Mouse (Mus musculus): ENCODE measurements around the gene Dscaml1.

Gene Dscaml1

DNA sequence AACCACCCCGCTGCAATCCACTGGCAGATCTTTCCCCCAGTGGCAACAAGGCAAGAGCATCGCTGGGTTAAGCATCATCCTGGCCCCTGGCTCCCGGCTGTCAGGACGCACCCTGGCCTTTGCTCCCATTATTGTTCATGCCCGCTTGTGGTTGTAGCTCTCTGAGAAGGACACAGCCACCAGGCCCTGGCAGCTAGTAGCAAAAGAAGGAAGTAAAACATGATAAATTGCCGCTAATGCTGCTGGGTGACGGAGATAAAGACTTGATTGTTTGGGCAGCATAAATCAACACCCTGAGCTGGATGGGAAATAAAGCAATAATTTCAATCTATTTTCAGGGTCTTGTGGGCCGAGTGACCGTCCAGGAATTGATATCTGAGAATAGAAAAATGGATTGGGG lies 81.1 kb downstream of the Dscaml1 start:
- no peak for DNase-seq (ENCODE audit: low read depth, low spot score)

DNA sequence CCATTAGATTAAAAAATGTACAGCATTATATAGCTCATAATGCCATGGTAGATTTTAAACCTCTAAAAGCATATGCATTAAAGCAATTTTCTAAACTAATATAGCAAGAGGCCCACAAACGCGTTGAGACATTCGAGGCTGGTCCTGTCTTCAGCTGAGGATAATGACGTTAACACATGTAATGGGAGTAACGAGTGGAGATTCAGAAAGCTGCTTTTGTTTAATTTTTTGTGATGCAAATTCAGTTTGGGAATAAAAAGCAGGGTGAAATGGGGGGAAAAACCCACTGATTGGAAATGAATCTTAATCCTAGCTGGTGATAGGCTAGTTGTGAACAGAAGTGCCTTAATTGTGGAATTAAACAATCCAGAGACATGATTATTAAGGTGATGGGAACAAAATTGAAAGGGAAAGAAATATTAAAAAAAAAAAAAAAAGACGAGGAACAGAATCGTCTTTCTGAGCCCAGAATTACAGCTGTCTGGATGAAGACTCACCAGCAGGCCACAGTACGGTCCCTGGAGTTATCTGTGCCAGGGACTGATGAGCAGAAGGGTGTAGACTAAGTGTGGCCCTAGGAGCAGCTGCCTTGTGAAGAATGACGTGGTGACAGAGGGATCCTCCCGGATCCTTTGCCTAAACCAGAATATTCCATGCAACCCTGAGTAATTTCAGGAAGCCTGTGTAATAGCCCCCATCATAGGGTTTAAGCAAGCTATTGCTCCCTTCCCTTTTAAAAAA lies 84.5 kb downstream of the Dscaml1 start:
- no peak for DNase-seq (ENCODE audit: low read depth, low spot score)

DNA sequence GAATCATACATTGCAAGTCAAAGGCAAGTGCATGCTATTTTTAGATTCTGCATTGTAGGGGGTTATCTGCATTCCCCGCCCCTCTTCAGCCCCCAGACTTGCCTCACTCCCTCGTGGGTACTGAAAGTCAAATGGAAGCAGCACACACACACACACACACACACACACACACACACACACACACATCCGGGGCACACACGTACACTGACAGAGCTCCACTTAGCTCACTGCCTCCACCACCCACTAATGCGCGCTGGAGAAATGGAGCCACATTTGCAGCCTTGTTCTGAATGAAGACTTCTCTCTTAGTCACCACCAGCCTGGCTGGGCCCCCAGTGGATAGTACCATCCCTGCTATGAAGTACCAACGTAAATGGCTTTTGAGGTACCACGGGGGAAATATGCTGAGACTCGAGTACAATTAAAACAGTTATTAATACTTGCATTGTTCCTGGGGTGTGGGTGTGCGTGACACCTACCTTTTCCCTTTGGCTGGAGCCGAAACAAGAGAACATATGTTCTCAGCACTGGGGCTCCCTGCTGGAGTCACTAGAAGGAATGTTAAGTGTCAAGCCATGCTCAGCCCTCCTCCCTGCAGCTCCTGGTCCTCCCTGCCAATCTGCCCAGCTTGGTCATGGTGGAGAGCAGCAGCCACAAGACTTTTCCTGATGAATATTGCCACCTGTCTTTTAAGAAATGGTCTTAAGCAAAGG lies 91.7 kb downstream of the Dscaml1 start:
- no peak for DNase-seq (ENCODE audit: low read depth, low spot score)

DNA sequence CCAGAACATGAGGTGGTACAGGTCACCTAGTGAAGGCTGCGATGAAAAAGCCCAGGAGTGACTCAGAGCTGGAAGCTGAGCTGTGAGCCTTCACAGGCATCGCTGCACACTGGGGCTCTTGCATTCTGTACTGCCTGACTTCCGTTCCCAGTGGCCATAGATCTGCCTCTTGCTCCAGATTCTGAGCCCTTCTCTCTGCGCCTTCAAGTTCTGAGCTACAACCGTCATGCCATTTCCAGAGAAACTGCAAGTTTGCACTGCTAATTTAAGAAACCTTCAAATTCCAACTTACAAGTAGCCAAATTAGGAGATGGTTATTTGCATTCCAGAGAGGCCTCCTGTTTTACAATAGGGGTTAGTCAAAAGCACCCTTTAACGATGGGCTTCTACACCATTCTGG lies 93.4 kb downstream of the Dscaml1 start:
- no peak for DNase-seq (ENCODE audit: low read depth, low spot score)

DNA sequence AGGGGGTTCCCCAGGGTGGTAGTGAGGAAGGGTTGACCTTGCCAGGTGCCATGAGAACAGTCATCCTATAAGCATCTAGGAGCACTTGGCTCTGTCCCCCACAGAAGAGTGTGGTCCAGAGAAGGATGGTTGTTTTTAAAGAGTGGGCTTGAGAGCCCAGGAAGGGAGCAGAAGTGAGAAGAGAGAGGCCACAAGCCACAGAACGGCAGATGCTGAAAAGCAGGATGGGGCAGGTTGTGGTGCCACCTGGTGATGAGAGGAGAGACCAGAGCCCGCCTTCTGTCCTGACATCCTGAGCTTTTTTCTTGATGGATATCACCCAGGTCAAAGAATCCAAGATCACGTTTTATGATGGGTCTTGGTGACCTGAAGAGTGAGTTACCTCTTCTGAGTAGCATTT lies 96.4 kb downstream of the Dscaml1 start:
- no peak for DNase-seq (ENCODE audit: low read depth, low spot score)

DNA sequence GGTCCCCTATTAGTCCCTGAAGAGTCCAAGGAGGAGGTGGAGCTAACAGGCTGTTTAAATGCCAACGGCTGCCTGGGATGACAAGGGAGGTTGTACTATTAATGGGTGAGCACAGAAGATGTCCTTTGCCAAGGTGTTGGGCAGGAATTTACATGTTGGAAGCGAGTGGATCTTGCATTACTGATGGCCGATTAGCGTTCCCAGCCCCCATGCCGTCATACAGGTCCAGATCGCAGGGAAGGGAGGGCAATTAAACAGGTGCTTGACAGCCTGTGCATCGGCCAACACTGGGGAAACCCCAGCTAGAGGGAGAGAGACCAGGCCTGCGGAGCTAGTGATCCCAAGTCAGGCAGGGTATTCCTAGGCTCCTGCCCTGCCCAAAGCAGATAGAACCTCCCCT lies 98.1 kb downstream of the Dscaml1 start:
- DNase-seq (ENCODE audit: low read depth, low spot score): no peak

DNA sequence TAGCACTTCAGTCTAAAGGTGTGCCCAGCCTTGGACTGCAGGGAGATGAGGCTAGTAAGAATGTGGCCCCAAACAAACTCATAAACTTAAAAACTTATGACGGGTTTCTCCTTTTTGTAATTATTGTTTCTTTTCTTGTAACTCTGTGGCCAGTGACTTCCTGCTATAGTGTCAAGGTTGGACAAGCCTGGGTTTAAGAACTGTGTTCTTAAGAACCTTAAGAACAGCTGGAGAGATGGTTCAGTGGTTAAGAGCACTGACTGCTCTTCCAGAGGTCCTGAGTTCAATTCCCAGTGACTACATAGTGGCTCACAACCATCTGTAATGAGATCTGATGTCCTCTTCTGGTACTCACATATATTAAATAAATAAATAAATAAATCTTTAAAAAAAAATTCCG lies 106.8 kb downstream of the Dscaml1 start:
- no peak for DNase-seq (ENCODE audit: low read depth, low spot score)

DNA sequence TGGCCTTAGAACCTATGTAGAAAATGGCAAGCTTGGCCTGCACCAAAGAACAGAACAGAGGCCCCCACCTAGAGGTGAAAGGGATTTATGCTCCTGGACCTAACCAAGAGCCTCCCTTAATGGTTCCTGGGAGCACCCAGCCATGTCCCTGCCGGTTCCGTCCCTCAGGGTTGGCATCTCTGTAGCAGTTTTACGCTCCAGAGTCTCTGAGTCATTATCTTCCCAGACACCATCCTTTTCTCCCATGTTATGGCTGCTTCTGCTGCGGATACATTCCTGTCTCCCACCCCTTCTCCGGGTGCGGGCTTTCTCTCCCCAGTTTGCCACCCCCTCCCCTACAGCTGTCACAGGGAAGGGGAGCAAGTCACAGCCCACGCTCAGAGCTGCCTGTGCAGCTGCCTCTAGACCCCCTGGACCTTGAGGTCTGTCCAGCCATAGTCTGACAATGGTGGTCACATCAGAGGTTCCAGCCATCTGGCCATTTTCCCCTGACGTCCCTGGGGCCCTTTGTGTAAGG lies 108.1 kb downstream of the Dscaml1 start:
- DNase-seq (ENCODE audit: low read depth, low spot score): no peak

DNA sequence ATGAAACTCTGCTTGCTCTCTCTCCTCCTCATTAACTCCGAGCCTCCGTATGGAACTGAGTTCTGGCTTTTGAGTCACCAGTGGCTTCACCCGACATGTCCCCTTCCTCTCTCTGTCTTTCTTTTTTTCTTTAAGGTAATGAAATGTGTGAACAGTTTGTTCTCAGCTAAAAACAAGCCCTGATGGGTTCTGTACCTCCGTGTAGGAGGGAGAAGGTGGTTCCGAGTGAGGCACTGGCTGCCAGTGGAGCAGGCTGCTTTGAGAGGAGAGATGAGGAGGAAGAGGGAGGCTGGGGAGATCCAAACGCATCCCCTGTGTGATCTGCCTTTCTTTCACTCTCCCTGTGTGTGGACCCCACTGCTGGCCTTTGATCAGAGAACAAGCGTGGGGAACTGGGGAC lies 111.2 kb downstream of the Dscaml1 start:
- no peak for DNase-seq (ENCODE audit: low read depth, low spot score)

DNA sequence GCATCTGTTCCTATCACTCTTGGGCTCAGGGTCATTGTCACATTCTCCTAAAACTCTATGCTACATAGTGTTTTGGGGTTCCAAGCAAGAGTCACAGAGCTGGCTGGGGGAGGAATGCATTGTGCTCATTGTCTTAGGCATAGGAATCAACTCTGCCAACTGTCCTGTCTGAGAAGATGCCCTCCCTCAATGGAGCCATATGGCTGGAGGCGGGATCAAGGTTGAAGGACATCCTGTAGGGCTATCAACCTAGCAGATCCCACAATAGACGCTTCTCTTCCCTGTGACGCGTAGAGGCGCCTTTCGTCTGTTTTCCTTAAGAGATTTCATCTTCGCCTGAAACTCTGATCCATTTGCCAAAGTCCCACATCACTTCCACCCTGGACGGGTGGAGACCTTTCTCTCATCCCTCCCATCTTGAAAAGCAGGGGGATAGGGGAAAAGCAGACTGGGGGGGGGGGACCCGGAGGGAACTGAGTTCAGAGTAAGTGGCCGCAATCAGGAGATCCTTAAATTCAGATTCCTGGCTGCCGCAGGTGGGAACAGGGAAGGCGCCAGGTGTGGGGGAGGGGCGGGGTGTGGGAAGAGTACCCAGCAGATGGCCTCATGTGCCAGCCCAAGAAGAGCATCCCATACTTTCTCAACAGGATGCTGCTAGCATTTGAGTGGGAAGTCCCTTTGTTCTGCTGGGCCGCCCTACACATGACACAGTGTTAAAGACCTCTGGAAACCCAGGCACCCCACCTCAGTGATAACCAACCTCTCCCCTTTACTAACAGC lies 113.0 kb downstream of the Dscaml1 start:
- DNase-seq (ENCODE audit: low read depth, low spot score): no peak

DNA sequence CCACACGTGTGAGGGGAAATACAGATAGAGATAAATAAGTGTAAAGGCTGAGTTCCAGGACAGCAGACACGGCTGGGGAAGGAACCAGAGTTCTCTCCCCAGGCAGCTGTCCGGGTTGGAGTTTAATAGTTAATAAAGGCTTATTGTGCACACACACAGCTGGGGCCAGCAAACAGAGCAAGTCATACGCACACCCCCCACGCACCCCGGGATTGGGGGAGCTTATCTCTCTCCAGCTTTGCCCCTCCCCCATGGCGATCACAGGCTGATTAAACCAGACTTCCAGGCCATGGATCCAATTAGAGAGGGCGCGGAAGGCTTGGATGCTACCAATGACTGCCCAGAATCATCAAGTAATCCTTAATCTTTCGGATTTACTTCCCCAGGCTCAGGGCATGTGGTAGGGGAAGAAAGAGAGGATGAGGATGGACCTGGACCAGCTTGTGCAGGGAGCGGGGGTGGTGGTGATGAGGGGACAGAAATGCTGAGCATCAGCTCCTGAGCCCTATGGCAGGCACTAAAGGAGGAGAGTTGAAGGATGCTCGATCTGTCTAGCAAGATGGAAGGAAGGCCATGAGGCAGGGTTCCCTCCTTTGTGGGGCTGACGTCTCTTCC lies 119.7 kb downstream of the Dscaml1 start:
- no peak for DNase-seq (ENCODE audit: low read depth, low spot score)

DNA sequence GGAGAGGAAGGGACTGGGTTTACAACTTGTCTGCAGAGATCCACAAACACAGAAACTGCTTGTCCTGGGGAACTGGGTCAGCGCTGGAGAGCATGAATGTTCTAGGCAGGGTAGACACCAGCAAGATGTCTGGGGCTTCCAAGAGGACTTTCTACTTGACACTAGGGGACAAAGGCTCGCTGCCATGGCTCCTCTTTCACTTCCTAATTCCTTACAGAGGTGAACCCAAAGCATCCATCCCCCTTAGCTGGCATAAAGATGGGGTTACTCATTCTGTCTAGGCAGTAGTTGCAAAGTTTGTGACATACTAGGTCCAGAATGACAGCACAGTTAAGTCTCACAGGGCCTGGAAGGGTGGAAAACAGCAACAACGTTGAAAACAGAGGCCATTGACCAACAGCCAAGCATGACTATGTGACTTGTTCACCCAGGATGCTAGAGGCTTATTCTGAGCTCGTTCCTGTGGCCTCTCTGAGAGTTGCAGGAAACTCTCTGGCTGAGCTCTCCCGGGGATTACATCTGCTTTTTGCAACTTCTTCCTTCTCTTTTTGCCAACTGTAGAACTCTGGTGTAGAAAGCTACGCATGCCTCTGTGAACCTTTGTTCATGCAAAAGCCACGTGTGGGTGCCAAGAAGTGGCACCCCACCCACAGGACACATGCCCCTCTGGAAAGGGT lies 120.6 kb downstream of the Dscaml1 start:
- DNase-seq (ENCODE audit: low read depth, low spot score): no peak

DNA sequence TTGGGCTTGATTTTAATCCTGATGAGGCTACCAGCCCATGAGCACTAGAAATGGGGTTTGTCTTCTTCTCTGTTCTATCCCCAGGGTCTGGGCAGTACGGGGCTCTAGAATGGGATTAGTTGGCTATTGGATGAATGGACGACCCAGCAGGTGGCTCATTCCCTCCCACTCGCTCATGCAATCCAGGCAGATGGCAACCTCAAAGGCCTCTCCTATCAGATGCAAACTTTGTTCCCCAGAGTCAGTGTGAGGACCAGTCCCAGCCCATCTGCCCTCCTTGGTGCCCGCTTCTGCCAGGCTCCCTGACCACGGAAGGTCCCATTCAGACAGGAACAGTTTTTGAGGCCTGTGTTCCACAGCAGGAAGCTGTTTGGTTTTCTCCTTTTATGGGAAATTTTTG lies 123.4 kb downstream of the Dscaml1 start:
- no peak for DNase-seq (ENCODE audit: low read depth, low spot score)

DNA sequence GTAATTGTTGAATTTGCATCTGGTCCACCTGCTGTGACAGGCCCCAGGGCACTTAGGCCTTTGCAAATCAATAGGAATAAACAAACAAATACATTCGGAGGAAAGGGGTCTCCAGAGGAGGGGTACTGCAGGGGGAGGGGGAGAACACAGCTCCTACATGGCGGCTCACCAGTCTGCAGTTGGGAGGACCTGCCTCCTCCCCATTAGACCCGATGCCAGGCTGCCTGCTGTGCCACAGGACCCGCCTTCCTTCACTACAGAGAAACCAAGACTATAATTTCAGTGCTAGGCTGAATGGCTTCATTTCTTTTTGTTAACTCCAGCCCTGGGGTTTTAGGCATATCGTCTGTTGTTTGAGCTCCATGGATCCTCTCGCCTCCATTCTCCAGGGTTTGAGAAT lies 123.8 kb downstream of the Dscaml1 start:
- no peak for DNase-seq (ENCODE audit: low read depth, low spot score)

DNA sequence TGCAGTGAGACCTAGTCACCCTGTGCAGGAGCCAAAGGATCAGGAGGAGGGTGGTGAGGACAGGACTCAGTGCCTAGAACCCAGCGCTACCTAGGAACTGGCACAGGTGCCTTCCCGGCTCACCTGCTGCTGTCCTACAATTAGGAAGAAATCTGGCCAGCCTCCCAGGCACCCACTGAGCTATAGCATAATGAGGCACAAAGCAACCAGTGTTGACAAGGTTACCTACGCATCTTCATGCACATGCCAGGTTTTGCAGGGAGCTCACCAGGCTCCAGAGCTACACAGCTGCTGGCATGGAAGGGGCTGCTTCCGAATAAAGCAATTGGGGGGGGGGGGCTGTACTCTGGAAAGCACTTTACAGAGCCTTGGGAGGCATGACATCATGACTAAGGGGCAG lies 124.2 kb downstream of the Dscaml1 start:
- DNase-seq (ENCODE audit: low read depth, low spot score): no peak

DNA sequence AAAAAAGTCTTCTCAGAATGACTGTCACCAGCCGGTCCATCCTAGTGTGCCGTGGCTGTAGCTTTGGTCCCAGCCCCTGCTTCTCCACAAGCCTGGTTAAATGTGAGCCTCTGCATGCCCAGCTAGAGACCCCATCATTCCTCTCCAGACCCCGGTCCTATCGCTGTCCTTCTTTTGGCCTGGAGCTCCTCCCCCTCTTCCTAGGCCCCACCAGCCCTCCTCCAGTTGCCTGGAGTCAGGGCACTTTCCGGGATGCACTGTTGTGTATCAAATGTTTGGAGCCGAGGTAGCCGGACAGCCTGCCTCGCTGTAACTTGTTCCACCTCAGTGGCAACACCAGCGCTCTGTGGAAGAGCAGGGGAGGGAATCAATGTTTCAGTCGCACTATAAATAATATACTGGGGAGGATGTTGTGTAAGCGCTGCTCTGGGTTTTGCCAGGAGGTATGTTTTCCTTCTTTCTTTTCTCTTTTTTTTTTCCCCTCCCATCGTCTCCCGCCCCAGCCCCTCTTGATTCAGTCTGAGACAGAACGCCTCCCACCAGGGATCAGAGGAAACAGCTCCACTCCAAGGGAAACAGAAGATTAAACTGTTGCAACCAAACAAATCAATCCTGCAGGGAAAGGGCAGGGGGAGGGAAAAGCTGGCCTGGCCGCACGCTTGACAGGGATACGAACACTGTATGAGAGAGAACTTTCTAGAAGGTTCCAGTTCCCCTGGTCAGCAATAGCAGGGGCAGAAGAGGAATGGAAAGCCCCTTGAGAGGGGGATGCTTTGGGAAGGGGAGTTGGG lies 128.8 kb downstream of the Dscaml1 start:
- no peak for DNase-seq (ENCODE audit: low read depth, low spot score)

DNA sequence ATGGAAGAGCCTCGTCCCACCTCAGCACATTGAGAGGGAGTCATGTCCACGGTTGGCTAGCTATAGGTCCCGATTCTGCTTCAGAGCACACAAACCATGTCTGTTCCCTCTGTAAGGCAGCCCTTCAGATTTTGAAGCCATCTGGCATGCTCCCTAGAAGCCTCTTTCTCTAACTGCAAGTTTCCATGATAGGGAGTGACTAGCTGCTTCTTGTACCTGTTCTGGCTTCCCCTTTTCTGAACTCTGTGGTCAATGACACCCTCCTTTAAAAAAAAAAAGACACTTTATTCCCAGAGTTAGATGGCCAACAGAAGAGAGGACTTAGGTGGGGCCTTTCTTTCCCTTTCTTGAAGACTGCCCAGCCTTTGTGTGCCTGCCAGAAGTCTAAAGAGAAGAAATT lies 130.5 kb downstream of the Dscaml1 start:
- no peak for DNase-seq (ENCODE audit: low read depth, low spot score)

DNA sequence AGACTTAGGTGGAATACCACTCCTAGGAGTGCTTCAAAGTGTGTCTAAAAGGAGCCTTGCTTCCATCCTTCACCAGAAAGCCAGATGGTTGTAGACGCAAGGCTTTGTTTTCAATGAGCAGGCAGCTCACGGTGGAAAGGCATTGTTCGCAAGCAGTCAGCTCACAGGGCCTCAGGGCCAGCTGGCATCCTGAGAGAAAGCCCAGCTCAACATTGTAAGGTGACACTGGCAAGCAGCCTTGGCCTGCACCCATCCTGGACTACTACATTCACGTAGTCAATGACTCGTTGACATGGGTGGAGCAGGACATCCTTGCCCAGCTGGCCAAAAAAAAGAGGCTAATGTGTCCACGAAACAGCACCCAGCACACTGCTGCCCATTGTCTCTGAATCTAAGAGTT lies 134.6 kb downstream of the Dscaml1 start:
- DNase-seq (ENCODE audit: low read depth, low spot score): no peak

DNA sequence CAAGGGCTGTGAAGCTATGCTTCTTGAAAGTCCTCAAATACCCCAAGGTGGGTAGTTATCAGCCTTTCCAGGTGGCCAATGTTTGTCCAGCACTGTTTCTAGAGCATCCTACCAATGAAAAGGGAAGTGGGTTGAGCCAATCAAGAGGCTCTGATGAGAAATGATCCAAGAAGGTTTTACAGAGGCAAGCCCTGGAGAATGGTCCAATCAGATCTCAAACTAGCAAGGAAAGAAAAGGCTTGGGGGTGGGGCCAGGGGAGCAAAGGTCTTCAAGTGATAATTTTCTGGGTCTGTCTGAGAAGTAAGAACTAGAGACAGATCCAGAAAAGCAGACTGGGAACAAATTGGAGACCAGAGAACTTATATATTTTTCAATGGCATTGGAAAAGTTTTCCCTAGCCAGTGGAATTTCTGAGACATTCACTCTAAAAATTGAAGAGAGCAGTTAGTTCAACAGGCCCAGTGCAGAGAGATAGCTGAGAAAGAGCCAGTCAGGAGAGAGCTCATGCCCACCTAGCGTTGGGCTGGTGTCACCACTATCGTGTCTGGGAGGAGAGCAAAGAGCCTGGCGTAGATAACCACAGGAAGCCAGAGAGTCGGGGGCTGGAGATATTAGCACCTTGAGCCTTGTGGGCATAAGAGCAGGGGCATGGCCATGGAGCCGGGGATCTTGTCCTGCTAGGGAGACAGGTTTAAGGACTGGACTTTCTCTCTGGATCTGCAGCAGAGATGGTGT lies 140.6 kb downstream of the Dscaml1 start:
- DNase-seq (ENCODE audit: low read depth, low spot score): no peak

DNA sequence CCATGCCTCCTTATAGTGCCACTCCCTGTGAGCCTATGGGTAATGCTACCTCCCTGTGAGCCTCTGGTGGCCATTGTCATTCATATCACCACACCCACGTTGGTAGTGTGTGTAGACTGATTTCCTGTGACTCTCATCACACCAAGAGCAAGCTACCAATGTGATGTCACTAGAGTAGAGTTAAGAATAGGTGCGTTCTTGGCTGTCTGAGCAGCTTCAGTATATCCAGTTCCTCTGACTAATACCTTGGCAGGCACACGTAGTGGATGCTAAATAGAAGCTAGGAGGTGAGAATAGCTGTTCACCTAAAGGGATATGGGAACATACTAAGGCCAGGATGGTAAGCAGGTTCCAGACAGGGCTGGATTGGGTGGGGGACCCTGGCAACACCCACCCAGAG lies 143.3 kb downstream of the Dscaml1 start:
- no peak for DNase-seq (ENCODE audit: low read depth, low spot score)
